Mouse (Mus musculus) megakaryocyte-erythroid progenitor cell, adult 5-6 weeks (primary cell): ENCODE data around the gene Ubl7. TPM values are rescaled to one million over a fixed set of nuclear protein-coding genes. Genes with fewer than 3 reads are reported as not detected.

Experiments used
- ATAC-seq: replicated peaks from 2 replicates; pipeline ENCODE4 v1.8.0; 2016; ENCODE audit warnings: mild to moderate bottlenecking, inconsistent platforms; ENCODE audit not compliant: severe bottlenecking, poor library complexity, low FRiP score, low TSS enrichment
- total RNA-seq, 2 experiments: library from RNA; stranded (forward) in 1 of 2; stranded (reverse) in 1 of 2; fragments of 200-1000, 215-1000 nt in 1 of 2; fragments of >200 nt in 1 of 2; fragmentation: Nextera tagmentation in 1 of 2; gene quantifications; 2 replicates each; pipeline ENCODE4 v1.2.3; 2014 to 2017

Gene Ubl7
- total RNA-seq, 2 experiments from 2014 or later: 20.7 to 85.5 TPM

GRCm38 (mm10) chr9:57904250-57904644 lies 6.5 kb upstream of the Ubl7 start:
- no peak for ATAC-seq

DNA sequence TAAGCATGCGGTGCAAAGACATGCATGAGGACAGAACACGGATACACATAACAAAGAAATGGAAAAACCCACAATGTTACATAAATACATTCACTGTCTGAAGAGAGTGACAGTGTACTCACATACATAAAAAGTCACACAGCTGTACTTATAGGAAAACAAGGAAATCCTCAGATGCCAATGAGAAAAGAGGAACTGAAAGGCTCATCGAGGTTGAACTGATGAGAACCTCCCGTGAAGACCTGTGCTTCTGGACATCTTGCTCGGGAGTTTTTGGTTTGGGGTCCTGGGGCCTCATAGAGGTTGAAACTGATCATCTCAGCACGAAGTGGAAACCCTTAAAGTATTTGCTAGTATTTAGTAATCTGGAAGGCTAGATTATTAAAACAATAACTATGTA lies 3.6 kb upstream of the Ubl7 start:
- ATAC-seq: no peak

DNA sequence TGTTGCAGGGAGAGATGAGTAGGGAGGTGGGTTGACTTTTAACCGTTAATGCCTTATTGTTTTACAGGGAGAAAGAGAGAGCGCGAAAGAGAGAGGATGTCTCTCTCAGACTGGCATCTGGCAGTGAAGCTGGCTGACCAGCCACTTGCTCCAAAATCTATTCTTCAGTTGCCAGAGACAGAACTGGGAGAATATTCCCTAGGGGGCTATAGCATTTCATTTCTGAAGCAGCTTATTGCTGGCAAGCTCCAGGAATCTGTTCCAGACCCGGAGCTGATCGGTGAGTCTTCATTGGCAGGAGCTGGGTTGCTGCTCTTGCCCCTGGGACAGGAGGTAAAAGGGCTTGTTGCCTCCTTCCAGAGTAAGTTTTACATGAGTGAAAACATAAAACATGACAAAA lies 1.8 kb downstream of the Ubl7 start:
- ATAC-seq: no peak

GRCm38 (mm10) chr9:57921491-57922060 lies 10.8 kb downstream of the Ubl7 start:
- no peak for ATAC-seq

- no peak for ATAC-seq
These were observed 11.6 kb downstream of the Ubl7 start for GRCm38 (mm10) chr9:57922381-57922780.

- ATAC-seq: no peak
These were observed 12.3 kb downstream of the Ubl7 start for GRCm38 (mm10) chr9:57923046-57923445.

DNA sequence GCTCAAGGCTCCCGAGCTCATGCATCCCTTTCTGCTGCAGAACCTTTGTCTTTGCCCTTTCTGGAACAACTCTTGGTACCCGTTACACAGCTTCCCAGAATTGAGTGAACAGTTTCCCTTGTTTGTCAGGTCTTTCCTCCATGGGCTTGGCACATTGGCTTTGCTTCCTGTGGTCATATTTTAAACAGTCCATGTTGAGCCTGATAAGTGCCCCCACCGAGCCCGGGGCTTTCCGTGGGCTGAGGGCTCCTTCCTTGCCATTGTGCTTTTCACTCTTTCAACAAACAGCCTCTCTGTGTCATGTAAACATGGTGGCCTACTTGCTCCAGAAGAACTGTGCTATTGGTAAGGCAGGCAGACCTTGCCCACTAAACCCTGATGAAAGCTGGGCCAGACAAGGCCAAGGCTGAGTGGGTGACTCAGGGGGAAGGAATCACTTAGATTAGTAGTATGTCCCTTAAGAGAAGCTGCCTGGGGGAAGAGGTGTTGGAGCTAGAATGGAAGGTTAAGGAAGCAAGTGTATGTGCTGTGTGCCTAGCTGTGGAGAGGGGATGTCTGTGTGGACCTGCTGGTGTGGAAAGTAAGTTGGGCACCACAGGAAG lies 20.5 kb downstream of the Ubl7 start:
- no peak for ATAC-seq

DNA sequence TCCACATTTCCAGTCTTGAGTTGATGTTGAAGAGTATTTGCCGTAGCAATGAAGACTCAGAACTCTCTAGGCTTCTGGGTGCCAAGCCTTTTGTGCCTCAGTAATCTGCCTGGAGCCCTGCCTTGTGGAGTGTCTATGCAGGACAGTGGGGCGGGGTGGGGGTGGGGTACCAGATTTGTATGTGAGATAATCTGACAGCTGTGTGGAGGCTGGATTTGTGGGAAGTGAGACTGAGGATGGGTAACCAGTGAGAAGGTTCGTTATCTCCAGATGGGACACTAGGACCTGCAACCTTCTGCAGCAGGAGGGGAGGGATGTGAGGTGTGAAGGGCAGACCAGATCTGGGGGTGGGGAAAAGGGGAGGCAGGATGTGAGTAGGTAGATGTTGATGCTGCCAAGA lies 21.5 kb downstream of the Ubl7 start:
- ATAC-seq: no peak

DNA sequence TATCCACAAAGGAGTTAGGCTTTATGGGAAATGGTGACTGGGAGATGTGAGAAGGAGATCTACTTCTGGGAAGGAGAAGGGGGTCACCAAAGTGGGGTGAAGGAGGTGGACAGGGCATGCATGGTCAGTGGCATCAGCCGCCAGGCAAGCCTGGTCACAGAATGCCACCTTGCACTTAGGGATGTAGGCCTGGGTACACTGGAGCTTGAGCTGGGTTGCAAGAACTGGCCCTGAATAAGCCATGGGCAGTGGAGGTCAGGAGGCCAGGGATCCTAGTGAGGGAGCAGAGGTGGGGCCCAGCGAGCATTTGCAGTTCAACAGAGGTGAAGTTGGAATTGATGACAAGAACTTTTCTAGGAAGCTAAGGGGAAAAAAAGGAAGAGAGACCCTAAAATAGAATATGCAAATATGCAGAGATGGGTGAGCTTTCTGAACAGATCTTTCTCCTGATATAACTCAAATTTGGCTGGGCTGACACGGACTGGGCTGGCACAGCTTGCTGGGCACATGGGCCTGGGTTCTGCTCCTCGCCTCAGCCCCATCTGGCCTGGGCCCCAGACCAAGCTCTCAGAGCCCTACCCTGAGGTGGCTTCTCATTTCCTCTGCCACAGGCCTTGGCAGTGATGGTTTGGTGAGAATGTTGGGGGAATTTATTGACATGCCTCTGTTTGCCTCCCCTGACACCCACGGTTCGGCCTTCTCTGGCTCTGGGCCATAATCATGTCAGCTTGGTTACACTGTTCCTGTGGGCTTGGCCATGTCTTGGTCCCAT lies 22.2 kb downstream of the Ubl7 start:
- ATAC-seq: no peak

DNA sequence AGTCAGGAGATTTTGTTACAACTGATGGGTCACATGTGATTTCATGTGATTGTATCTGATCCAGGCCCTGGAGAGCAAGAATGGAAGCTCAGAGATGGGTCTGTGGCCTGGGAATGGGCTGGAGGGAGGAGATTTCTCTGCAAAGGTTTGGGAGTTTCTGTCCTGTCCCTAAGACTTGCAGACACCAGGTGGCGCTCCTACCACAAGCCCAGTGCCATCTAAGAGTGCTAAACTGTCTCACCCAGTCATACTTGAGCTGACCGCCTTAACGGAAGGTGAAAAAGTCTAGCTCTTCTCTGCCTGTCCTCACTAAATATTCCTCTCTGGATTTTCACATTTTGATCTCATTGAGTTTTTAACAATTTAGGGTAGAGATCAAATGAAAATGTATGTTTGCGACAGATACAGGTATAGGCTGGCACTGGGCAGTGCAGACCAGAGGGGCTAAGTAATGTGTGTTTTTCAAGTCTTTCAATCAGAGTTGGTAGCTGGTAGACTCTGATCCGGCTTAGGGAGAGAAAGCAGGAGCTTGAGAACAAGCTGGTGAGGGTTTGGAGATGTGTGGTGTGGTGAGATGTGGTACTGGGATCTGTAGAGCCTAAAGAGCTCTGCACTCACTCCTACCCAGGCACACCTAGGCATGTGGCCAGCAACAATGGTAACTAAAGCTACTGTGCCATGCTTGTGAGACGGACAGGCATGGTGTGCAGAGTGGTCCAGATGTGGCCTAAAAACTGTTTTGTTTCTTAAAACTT lies 25.1 kb downstream of the Ubl7 start:
- peak; percentile 73 for ATAC-seq

- no peak for ATAC-seq
These were observed 26.4 kb downstream of the Ubl7 start for GRCm38 (mm10) chr9:57937171-57937570.

GRCm38 (mm10) chr9:57937651-57938050 lies 26.9 kb downstream of the Ubl7 start:
- no peak for ATAC-seq

DNA sequence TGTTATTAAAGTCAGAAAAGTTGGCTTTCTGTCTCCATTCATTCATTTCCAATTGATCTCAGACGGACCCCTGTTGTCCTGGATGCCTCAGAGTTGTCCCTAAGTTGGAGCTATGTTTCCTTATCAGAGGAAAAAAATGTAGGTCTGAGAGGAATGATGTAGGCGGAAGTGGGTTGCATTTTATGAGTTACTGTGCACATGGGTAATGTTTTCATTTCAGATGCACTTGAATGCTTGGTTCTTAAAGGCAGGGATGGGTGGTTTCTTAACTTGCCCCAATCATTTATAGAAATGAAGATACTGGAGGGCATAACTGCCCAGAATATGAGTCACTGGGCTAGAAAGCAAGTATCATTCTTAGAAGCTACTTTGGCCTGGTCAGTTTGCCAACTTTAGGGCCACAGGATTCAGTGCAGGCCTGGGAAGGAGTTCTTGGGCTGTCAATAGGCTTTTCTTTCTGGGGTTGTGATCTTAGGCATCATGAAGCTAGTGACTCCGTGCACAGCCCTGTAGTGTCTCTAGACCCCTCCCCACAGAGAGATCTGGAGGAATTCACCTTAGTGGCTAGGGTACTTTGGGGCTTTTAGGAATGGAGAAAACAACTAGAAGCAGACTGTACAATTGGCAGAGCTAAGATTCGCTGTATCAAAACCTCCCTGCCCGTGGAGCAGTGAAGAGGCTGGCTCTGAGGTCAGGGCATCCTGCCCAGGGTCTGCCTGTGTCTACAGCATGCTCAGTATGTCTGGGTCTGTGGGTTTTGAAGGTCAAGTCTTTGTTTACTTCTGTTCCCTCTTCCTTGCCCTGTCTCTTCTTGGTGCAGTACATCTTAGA lies 27.7 kb downstream of the Ubl7 start:
- ATAC-seq: no peak

GRCm38 (mm10) chr9:57939431-57940348 lies 28.9 kb downstream of the Ubl7 start, which contains the start of gene Sema7a:
Gene Sema7a, plus strand, starts transcription at chr9:57940112.
- ATAC-seq: no peak

- no peak for ATAC-seq
These were observed 29.6 kb downstream of the Ubl7 start for GRCm38 (mm10) chr9:57940349-57940794.

- no peak for ATAC-seq
These were observed 30.3 kb downstream of the Ubl7 start for GRCm38 (mm10) chr9:57940861-57941638.

DNA sequence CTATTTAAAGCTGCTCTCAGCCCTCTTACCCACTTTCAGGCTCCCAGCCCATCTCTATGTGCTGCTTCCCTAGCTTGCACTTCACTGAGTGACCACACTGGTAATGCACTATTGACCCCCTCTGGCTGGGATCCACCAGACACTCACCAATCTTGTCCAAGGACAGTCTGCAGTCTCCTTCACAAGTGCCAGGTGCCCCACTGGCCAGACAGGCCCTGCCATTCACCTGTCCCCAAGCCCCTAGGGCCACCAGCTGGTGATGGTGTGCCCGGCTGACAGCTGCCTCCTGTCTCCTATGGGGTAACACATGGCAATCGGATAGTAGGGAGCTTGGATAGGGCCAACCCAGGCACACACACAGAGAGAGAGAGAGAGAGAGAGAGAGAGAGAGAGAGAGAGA lies 31.3 kb downstream of the Ubl7 start:
- no peak for ATAC-seq

GRCm38 (mm10) chr9:57943067-57943466 lies 32.3 kb downstream of the Ubl7 start:
- no peak for ATAC-seq
